9 mouse cellular contexts compared by ENCODE assay signal in genomic region chr16:31834011-31834584, GRCm38 (mm10). TPM values are rescaled to one million over a fixed set of nuclear protein-coding genes. Genes with fewer than 3 reads are reported as not detected.
DNase-seq lines count a peak whose midpoint lies in the region; ATAC-seq and TF ChIP-seq lines count a peak whose summit lies in the region.
"Had no signal": no experiment of that assay in that cellular context is flagged by ENCODE, and none has a peak within 500 bp of the region (broad histone marks: within the 10 kb centered on the region; RNA-seq: fewer than 3 reads in every experiment).

No protein-coding gene starts in this region.

- H3K4me3 ChIP-seq in kidney, adult 2 months (ENCODE audit: insufficient read depth, low read depth, low read length) = no peak overlapping the region
- H3K4me3 ChIP-seq in brown adipose tissue, adult 24 weeks (ENCODE audit: insufficient read depth, low read depth, low read length) = no peak overlapping the region
- H3K4me3 ChIP-seq in heart, embryonic 13.5 days = no peak overlapping the region
- H3K4me3 ChIP-seq: neural tube, embryonic 13.5 days had no signal

- no peak overlapping the region for H3K27ac ChIP-seq in kidney, adult 2 months (ENCODE audit: insufficient read depth, low read depth, low read length)
- H3K27ac ChIP-seq in brown adipose tissue, adult 24 weeks (replicated peaks; ENCODE audit: low read depth, low read length) = peak overlapping the region; percentile 60; the same call in 1 of the 2 replicates
- H3K27ac ChIP-seq in heart, embryonic 13.5 days (replicated peaks) = peak overlapping the region; percentile 75
- H3K27ac ChIP-seq: neural tube, embryonic 13.5 days had no signal

- WGBS in kidney, adult 2 months = 43% methylated on average over 7 of the region's 7 CpGs
- WGBS in heart, embryonic 13.5 days = 40% methylated on average over 7 of the region's 7 CpGs

- H3K4me2 ChIP-seq in heart, embryonic 13.5 days = peak overlapping the region; percentile 22; the same call in 1 of the 2 replicates
- H3K4me2 ChIP-seq: neural tube, embryonic 13.5 days had no signal

- H3K27me3 ChIP-seq in kidney, adult 2 months (replicated peaks; ENCODE audit: control insufficient read depth, insufficient read depth, low read length) = no peaks in the 10 kb centered on the region
- no peaks in the 10 kb centered on the region for H3K27me3 ChIP-seq in heart, embryonic 13.5 days (replicated peaks)
- H3K27me3 ChIP-seq: neural tube, embryonic 13.5 days had no signal

- no peak for TF ChIP-seq POLR2A in kidney, adult 2 months (IDR thresholded peaks at IDR 0.05; ENCODE audit: low read depth, low read length)

- no peak for ATAC-seq in heart, embryonic 13.5 days (ENCODE audit: extremely low read depth, insufficient number of reproducible peaks, low FRiP score, low TSS enrichment)

- H3K4me1 ChIP-seq in kidney, adult 2 months (ENCODE audit: control insufficient read depth, insufficient read depth, low read length) = peaks cover 2% of the 10 kb centered on the region; the same call in 1 of the 2 replicates
- no peaks in the 10 kb centered on the region for H3K4me1 ChIP-seq in brown adipose tissue, adult 24 weeks (ENCODE audit: control insufficient read depth, insufficient read depth, insufficient read length, low read length)
- H3K4me1 ChIP-seq in heart, embryonic 13.5 days = peaks cover 4% of the 10 kb centered on the region
- H3K4me1 ChIP-seq: neural tube, embryonic 13.5 days had no signal

- no peak for TF ChIP-seq CTCF in kidney, adult 2 months (conservative IDR thresholded peaks at IDR 0.05; ENCODE audit: insufficient read depth, insufficient read length, low read depth, low read length)

- H3K9ac ChIP-seq in heart, embryonic 13.5 days = no peak overlapping the region
- H3K9ac ChIP-seq: neural tube, embryonic 13.5 days had no signal

- no peaks in the 10 kb centered on the region; the same call in 1 of the 2 replicates for H3K36me3 ChIP-seq in kidney, adult 2 months (ENCODE audit: control insufficient read depth, insufficient read depth, low read length)
- H3K36me3 ChIP-seq in heart, embryonic 13.5 days = peaks cover 35% of the 10 kb centered on the region

- peak; percentile 8 for DNase-seq in kidney, adult 2 months
- no peak for DNase-seq in kidney, adult 9 months
- DNase-seq in lung, postnatal 14 days = peak; percentile 26
- no peak for DNase-seq in MN1 (ENCODE audit: low spot score)
- DNase-seq in urinary bladder, postnatal 14 days (ENCODE audit: low spot score) = no peak
- DNase-seq: cerebellum, adult 8-10 months had no signal

- H3K9me3 ChIP-seq in heart, embryonic 13.5 days = no peaks in the 10 kb centered on the region
- H3K9me3 ChIP-seq: neural tube, embryonic 13.5 days had no signal

RNA-seq across cellular contexts. Expression of gene Meltf, which starts 44.5 kb away (rescaled TPM):
- polyA plus RNA-seq in kidney, adult 2 months (2012; rRNA removed) = 0.11 and 0.14 TPM in 2 replicates
- not detected in 2 replicates for polyA plus RNA-seq in brown adipose tissue, adult 24 weeks (2012; ENCODE audit: insufficient read depth, insufficient read length, missing spikeins)
- 0.04 and 0.05 TPM in 2 replicates for polyA plus RNA-seq in heart, embryonic 13.5 days (2015; fragmentation: Nextera tagmentation; extraction: Ambion mirVana)

Comparison
In these comparisons a context has a peak if more than half of its experiments do, and no peak if none do; other contexts are left out.
1. DNase-seq: peak in kidney, adult 2 months (single experiment) and lung, postnatal 14 days (single experiment); none in kidney, adult 9 months (single experiment), MN1 (single experiment) and urinary bladder, postnatal 14 days (single experiment).